Mouse (Mus musculus) ES-E14 (cell line): ENCODE measurements around the gene Gm15155. TPM values are rescaled to one million over a fixed set of nuclear protein-coding genes. Genes with fewer than 3 reads are reported as not detected.

Source experiments
- DNase-seq: peaks from one replicate; pipeline ENCODE4 v3.0.0-alpha.2; 2013; ENCODE audit warnings: low read depth, low spot score
- H3K27ac ChIP-seq: 2 replicates; pipeline ENCODE4 v1.5.1; 2012; ENCODE audit warnings: low read depth, mild to moderate bottlenecking, low read length, moderate library complexity, mixed read lengths; ENCODE audit not compliant: poor library complexity, insufficient read depth, severe bottlenecking
- H3K36me3 ChIP-seq: 2 replicates; pipeline ENCODE4 v1.6.1; 2012; ENCODE audit warnings: mild to moderate bottlenecking, low read length, moderate library complexity, mixed read lengths; ENCODE audit not compliant: control insufficient read depth, poor library complexity, insufficient read depth, severe bottlenecking
- H3K4me1 ChIP-seq, 2 experiments: fragments of 150-350 bp in 1 of 2; sonication (generic) in 1 of 2; 2 replicates each; pipeline ENCODE4 v1.6.1; 2012; ENCODE audit warnings: low read length in 2 of 2, mild to moderate bottlenecking in 1 of 2, mixed read lengths in 1 of 2; ENCODE audit not compliant: control insufficient read depth in 2 of 2, insufficient read depth in 2 of 2, poor library complexity in 1 of 2
- H3K4me3 ChIP-seq, 2 experiments: fragments of 150-350 bp in 1 of 2; sonication (generic) in 1 of 2; 2 replicates each; pipeline ENCODE4 v1.5.1; 2012; ENCODE audit warnings: low read length in 2 of 2, low read depth in 1 of 2, mild to moderate bottlenecking in 1 of 2, mixed read lengths in 1 of 2; ENCODE audit not compliant: insufficient read depth in 1 of 2, poor library complexity in 1 of 2, severe bottlenecking in 1 of 2
- H3K9ac ChIP-seq: 2 replicates; pipeline ENCODE4 v1.6.1; 2012; ENCODE audit warnings: low read depth, mild to moderate bottlenecking, low read length, mixed read lengths; ENCODE audit not compliant: poor library complexity, insufficient read depth, severe bottlenecking
- H3K9me3 ChIP-seq: fragments of 150-350 bp; sonication (generic); 2 replicates; pipeline ENCODE4 v1.6.1; 2012; ENCODE audit warnings: low read depth, mild to moderate bottlenecking, low read length; ENCODE audit not compliant: control insufficient read depth, insufficient read depth
- CHD2 ChIP-seq: IDR thresholded peaks from 2 replicates; pipeline ENCODE4 v1.6.1; 2014; ENCODE audit warnings: mild to moderate bottlenecking, low read depth, low read length, inconsistent platforms
- HCFC1 ChIP-seq: IDR thresholded peaks from 2 replicates; pipeline ENCODE4 v1.6.1; 2012; ENCODE audit warnings: low read length, inconsistent platforms, borderline replicate concordance; ENCODE audit not compliant: insufficient read depth
- MAFK ChIP-seq: IDR thresholded peaks from 2 replicates; pipeline ENCODE4 v1.6.1; 2014; ENCODE audit warnings: mild to moderate bottlenecking, low read depth, low read length, inconsistent platforms; ENCODE audit not compliant: insufficient read depth
- ZC3H11A ChIP-seq: IDR thresholded peaks from 2 replicates; pipeline ENCODE4 v1.6.1; 2012; ENCODE audit warnings: low read depth, mild to moderate bottlenecking, inconsistent platforms, low read length, borderline replicate concordance
- ZNF384 ChIP-seq: IDR thresholded peaks from 2 replicates; pipeline ENCODE4 v1.6.1; 2012; ENCODE audit warnings: low read depth, low read length, inconsistent platforms
- in situ Hi-C, 2 experiments: fragments of 600-800 bp; cut with MboI; formaldehyde crosslinking; loops; one replicate each; pipeline ENCODE4 v1.15.1; 2025; ENCODE audit warnings: low sequenced_read_pairs in 2 of 2, inconsistent platforms in 1 of 2; ENCODE audit not compliant: unreplicated experiment in 2 of 2
- total RNA-seq: library from RNA; depleted of rRNA; stranded (reverse); fragments of 300-350 nt; gene quantifications from 2 replicates; pipeline ENCODE4 v1.2.3, GENCODE M21; 2012

The Gm15155 gene
- total RNA-seq, 1 experiment, result not detected

- no peaks in the 10 kb centered on the region for H3K9me3 ChIP-seq
- H3K4me1 ChIP-seq, result no peaks in the 10 kb centered on the region
- no peak overlapping the region for H3K27ac ChIP-seq
- DNase-seq, result no peak
- no peak for TF ChIP-seq ZC3H11A
- no peak for TF ChIP-seq ZNF384
- TF ChIP-seq HCFC1, result no peak
- TF ChIP-seq CHD2, result no peak
- TF ChIP-seq MAFK, result no peak
- H3K9ac ChIP-seq, result no peak overlapping the region
- H3K4me3 ChIP-seq, result no peak overlapping the region
- no peaks in the 10 kb centered on the region for H3K36me3 ChIP-seq
- in situ Hi-C loops, result no loop called here
These were observed 275.5 kb downstream of the Gm15155 start for GRCm38 (mm10) chrX:155900040-155900439.

- no peak overlapping the region for H3K4me3 ChIP-seq
- H3K36me3 ChIP-seq, result no peaks in the 10 kb centered on the region
- no peaks in the 10 kb centered on the region for H3K9me3 ChIP-seq
- TF ChIP-seq HCFC1 (no peak), ZNF384 (no peak)
- in situ Hi-C loops, result no loop called here
- no peak overlapping the region for H3K9ac ChIP-seq
- no peak for DNase-seq
- no peak overlapping the region for H3K27ac ChIP-seq
- no peaks in the 10 kb centered on the region for H3K4me1 ChIP-seq
These were observed 277.2 kb downstream of the Gm15155 start for GRCm38 (mm10) chrX:155901742-155902141.

DNA sequence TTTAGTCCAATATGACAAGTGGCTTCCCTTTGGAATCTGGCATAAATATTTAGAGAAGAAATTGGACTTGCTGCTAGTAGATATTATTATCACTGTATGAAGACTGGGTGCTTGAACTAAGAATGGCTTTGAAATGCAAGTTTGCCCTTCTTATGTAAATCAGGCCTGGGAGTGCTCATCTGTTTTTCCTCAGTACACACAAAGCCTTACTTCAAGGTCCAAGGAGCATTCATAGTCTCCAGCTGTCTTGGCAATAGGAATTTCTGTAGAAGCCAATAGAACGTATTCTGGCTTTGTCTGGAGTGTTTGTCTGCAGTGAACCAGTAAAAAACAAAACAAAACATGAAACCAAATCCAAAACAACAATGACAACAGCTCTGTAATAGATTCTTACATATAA lies 278.6 kb downstream of the Gm15155 start:
- H3K4me3 ChIP-seq, result no peak overlapping the region
- H3K9me3 ChIP-seq, result no peaks in the 10 kb centered on the region
- no peaks in the 10 kb centered on the region for H3K4me1 ChIP-seq
- H3K36me3 ChIP-seq, result no peaks in the 10 kb centered on the region
- H3K27ac ChIP-seq, result no peak overlapping the region
- peak; percentile 1 for DNase-seq
- no peak overlapping the region for H3K9ac ChIP-seq
- no peak for TF ChIP-seq CHD2
- TF ChIP-seq ZNF384, result no peak
- TF ChIP-seq MAFK, result no peak
- TF ChIP-seq ZC3H11A, result no peak
- in situ Hi-C loops, result no loop called here

GRCm38 (mm10) chrX:156009756-156010155 lies 385.2 kb downstream of the Gm15155 start:
- DNase-seq, result no peak
- Histone ChIP-seq H3K9me3 (no peaks in the 10 kb centered on the region), H3K36me3 (no peaks in the 10 kb centered on the region), H3K9ac (no peak overlapping the region), H3K4me1 (no peaks in the 10 kb centered on the region), H3K27ac (no peak overlapping the region), H3K4me3 (no peak overlapping the region)
- no peak for TF ChIP-seq ZC3H11A
- TF ChIP-seq HCFC1, result no peak
- no peak for TF ChIP-seq ZNF384
- no peak for TF ChIP-seq CHD2
- TF ChIP-seq MAFK, result no peak
- in situ Hi-C loops, result no loop called here

- Histone ChIP-seq H3K4me1 (no peaks in the 10 kb centered on the region), H3K9ac (no peak overlapping the region), H3K4me3 (no peak overlapping the region), H3K36me3 (no peaks in the 10 kb centered on the region), H3K27ac (no peak overlapping the region), H3K9me3 (no peaks in the 10 kb centered on the region)
- in situ Hi-C loops, result no loop called here
- no peak for DNase-seq
- TF ChIP-seq MAFK, result no peak
- TF ChIP-seq CHD2, result no peak
- TF ChIP-seq HCFC1, result no peak
- TF ChIP-seq ZNF384, result no peak
- TF ChIP-seq ZC3H11A, result no peak
These were observed 531.2 kb downstream of the Gm15155 start for GRCm38 (mm10) chrX:156155776-156156175.
